ENCODE assay signal across 19 mouse cellular contexts in the genomic region with DNA sequence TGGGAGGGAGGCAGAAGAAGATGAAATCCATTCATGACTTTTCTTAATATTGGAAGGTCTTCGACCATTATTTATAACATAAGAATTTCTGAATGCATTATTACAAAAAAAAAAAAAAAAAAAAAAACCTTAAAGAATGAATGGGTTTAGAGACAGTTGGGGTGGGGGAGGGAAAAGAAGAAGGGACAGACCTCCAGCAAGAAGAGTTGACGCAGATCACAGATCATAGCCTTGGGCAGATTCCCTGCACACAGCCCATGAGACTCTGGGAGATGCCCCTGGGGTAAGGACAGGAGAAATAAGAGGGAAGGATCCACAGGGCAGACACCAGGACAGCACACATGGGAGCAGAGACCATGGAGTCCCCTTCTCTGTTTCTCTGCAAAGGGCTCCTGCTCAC. TPM values are rescaled to one million over a fixed set of nuclear protein-coding genes. Genes with fewer than 3 reads are reported as not detected.
DNase-seq lines count a peak whose midpoint lies in the region; ATAC-seq lines count a peak whose summit lies in the region.
"Had no signal": no experiment of that assay in that cellular context is flagged by ENCODE, and none has a peak within 500 bp of the region (broad histone marks: within the 10 kb centered on the region; RNA-seq: fewer than 3 reads in every experiment).

A gene (plus strand): TSS at position 301 of the 400 bp plus-strand sequence.

- no peak for DNase-seq in limb, embryonic 10.5 days (ENCODE audit: low spot score)
- DNase-seq: adrenal gland, adult 2 months; adrenal gland, adult 8-10 months; adrenal gland, postnatal 10 days; adrenal gland, postnatal 14 days; adrenal gland, postnatal 25 days; adrenal gland, postnatal 36 days; B cell, adult 2 months; cerebellum, adult 11 months; cerebellum, adult 11-12 months; cerebellum, adult 18-20 months; cerebellum, adult 2 months had no signal

- H3K4me2 ChIP-seq in limb, embryonic 13.5 days (replicated peaks), result no peak within 1 kb of the TSS

- no peaks in the 10 kb centered on the region for H3K4me1 ChIP-seq in limb, embryonic 13.5 days
- H3K4me1 ChIP-seq in limb, embryonic 10.5 days, result peaks cover under 1% of the 10 kb centered on the region; the same call in 1 of the 2 replicates

- ATAC-seq in limb, embryonic 13.5 days (ENCODE audit: low FRiP score, low read depth), result no peak
- ATAC-seq: activated CD4-positive, CD25-positive, alpha-beta regulatory T cell, adult 4 months; CD4-positive, CD25-positive, alpha-beta regulatory T cell, adult 4 months; Patski had no signal

- no peaks in the 10 kb centered on the region for H3K9me3 ChIP-seq in limb, embryonic 13.5 days
- no peaks in the 10 kb centered on the region for H3K9me3 ChIP-seq in limb, embryonic 10.5 days (replicated peaks)
- H3K9me3 ChIP-seq: G1E had no signal

- WGBS in limb, embryonic 13.5 days, result 78% methylated on average over 2 of the region's 2 CpGs
- WGBS in limb, embryonic 10.5 days, result 81% methylated on average over 2 of the region's 2 CpGs

- no peak within 1 kb of the TSS for H3K4me3 ChIP-seq in limb, embryonic 13.5 days
- H3K4me3 ChIP-seq in limb, embryonic 10.5 days, result no peak within 1 kb of the TSS

- no peak within 1 kb of the TSS for H3K27ac ChIP-seq in limb, embryonic 13.5 days
- no peak within 1 kb of the TSS for H3K27ac ChIP-seq in limb, embryonic 10.5 days

- no peaks in the 10 kb centered on the region for H3K27me3 ChIP-seq in limb, embryonic 13.5 days
- H3K27me3 ChIP-seq in limb, embryonic 10.5 days (ENCODE audit: low read depth, poor library complexity, severe bottlenecking), result no peaks in the 10 kb centered on the region

- H3K9ac ChIP-seq in limb, embryonic 13.5 days, result 0 out of 2 replicates have a peak within 1 kb of the TSS, but pooled peaks have one; percentile 19

- H3K36me3 ChIP-seq in limb, embryonic 13.5 days, result no peaks in the 10 kb centered on the region
- H3K36me3 ChIP-seq in limb, embryonic 10.5 days, result no peaks in the 10 kb centered on the region
- H3K36me3 ChIP-seq: G1E had no signal

RNA-seq across cellular contexts. Expression of the gene that starts here (rescaled TPM):
- not detected in 2 replicates for polyA plus RNA-seq in limb, embryonic 13.5 days (2015; fragmentation: Nextera tagmentation; extraction: Ambion mirVana)
- not detected in 2 replicates for polyA plus RNA-seq in limb, embryonic 10.5 days (2016; fragmentation: Nextera tagmentation; extraction: Ambion mirVana)
- polyA plus RNA-seq: activated CD4-positive, CD25-positive, alpha-beta regulatory T cell, adult 4 months; adrenal gland, adult 2 months; brain, embryonic 14.5 days; C2C12; CD4-positive, CD25-positive, alpha-beta regulatory T cell, adult 4 months; cerebellum, adult 2 months; G1E; Patski had no signal
